Mouse (Mus musculus) layer of hippocampus, postnatal 25 days (tissue): ENCODE measurements at regions not wholly inside any gene's neighbourhood (a gene's known extent, or its start where the extent isn't known, plus 50 kb on each side); places are given as distances from the start of the nearest gene placed in this dataset.
"Not testable (repeated sequence)": the region's sequence is repeated elsewhere in the genome, so short reads cannot be mapped to it uniquely, and the experiment has no call there.

Experiments used
- DNase-seq, 2 experiments: peaks; one replicate each; pipeline ENCODE4 v3.0.0; 2022; ENCODE audit warnings: mixed read lengths in 2 of 2, low spot score in 1 of 2; ENCODE audit errors: extremely low spot score in 1 of 2

GRCm38 (mm10) chr5:28775648-28776359 is 308.7 kb upstream of the Shh start:
- DNase-seq: no peak

- no peak for DNase-seq
These were observed 304.7 kb upstream of the Shh start for GRCm38 (mm10) chr5:28771796-28772195.

GRCm38 (mm10) chr5:28756171-28756948 is 289.3 kb upstream of the Shh start:
- peak in 1 of 2 experiments; percentile 13 for DNase-seq

- not testable (repeated sequence) for DNase-seq
These were observed 284.8 kb upstream of the Shh start for GRCm38 (mm10) chr5:28751821-28752220.

GRCm38 (mm10) chr5:28734768-28735167 is 267.7 kb upstream of the Shh start:
- DNase-seq: peak in 1 of 2 experiments; percentile 8

- no peak for DNase-seq
These were observed 255.0 kb upstream of the Shh start for GRCm38 (mm10) chr5:28722067-28722466.

- no peak for DNase-seq
These were observed 247.9 kb upstream of the Shh start for GRCm38 (mm10) chr5:28714978-28715377.

GRCm38 (mm10) chr5:28710517-28710916 is 243.5 kb upstream of the Shh start:
- no peak for DNase-seq

GRCm38 (mm10) chr5:28709626-28710025 is 242.6 kb upstream of the Shh start:
- DNase-seq: no peak

GRCm38 (mm10) chr5:28704359-28704758 is 237.3 kb upstream of the Shh start:
- no peak for DNase-seq

GRCm38 (mm10) chr5:28696966-28697365 is 229.9 kb upstream of the Shh start:
- DNase-seq: no peak

GRCm38 (mm10) chr5:28690110-28690509 is 223.1 kb upstream of the Shh start:
- DNase-seq: no peak

GRCm38 (mm10) chr5:28689651-28690050 is 222.6 kb upstream of the Shh start:
- DNase-seq: no peak

GRCm38 (mm10) chr5:28689136-28689535 is 222.1 kb upstream of the Shh start:
- no peak for DNase-seq

- DNase-seq: no peak
These were observed 215.8 kb upstream of the Shh start for GRCm38 (mm10) chr5:28682821-28683220.

GRCm38 (mm10) chr5:28680311-28680710 is 213.3 kb upstream of the Shh start:
- DNase-seq: no peak

GRCm38 (mm10) chr5:28679761-28680160 is 212.7 kb upstream of the Shh start:
- DNase-seq: no peak

- no peak for DNase-seq
These were observed 163.1 kb upstream of the Shh start for GRCm38 (mm10) chr5:28630186-28630585.

- no peak for DNase-seq
These were observed 144.8 kb upstream of the Shh start for GRCm38 (mm10) chr5:28611885-28612284.

- DNase-seq: no peak
These were observed 129.7 kb upstream of the Shh start for GRCm38 (mm10) chr5:28596537-28597314.

- DNase-seq: no peak
These were observed 104.4 kb upstream of the Shh start for GRCm38 (mm10) chr5:28571347-28571998.
